Comparison of ENCODE assay signal across 8 mouse cellular contexts in the genomic region with DNA sequence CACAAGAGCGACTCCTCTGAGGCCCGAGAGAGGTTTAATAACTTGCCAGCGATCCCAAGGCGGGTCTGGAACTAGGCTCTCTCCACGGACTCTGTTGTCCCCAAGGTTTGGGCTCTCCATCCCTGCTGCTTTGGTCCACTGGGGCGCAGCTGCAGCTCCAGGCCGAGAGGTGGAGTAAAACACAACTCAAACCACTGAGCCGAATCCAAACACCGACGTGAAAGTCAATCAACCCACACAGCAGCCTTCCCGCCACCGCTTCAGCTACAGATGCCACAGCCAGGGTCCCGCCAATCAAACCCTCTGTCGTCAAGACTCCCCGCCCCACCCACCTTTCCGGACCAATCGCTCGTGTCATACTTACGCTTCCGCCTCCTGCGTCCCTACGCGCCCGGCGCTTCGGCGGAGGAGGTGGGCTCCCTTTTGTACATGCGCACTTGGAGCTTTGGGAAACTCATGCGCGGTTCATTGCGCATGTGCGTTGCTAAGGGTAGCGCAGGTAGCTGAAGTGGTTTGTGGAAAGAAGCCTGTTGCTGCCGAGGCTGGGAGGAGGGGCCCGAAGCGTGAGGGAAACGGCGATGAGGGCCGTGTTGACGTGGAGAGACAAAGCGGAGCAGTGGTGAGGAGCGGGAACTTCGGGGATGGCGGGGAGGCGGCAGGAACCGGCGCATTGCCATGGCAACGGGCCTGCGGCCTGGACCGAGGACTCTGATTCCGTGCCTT. TPM values are rescaled to one million over a fixed set of nuclear protein-coding genes. Genes with fewer than 3 reads are reported as not detected.
DNase-seq lines count a peak whose midpoint lies in the region; ATAC-seq and TF ChIP-seq lines count a peak whose summit lies in the region.

Gene Mbd4 (minus strand): TSS at position 281 of the 723 bp plus-strand sequence.
Gene Ift122 (plus strand): TSS at position 380 of the 723 bp plus-strand sequence.

- no peak for TF ChIP-seq EP300 in liver, embryonic 14.5 days (IDR thresholded peaks at IDR 0.05; ENCODE audit: low read depth)
- TF ChIP-seq EP300 in stomach, postnatal 0 days (optimal IDR thresholded peaks at IDR 0.05), result no peak

- H3K36me3 ChIP-seq in forebrain, embryonic 10.5 days (replicated peaks), result peaks cover 23% of the 10 kb centered on the region
- peaks cover 4% of the 10 kb centered on the region; the same call in 1 of the 2 replicates for H3K36me3 ChIP-seq in heart, embryonic 15.5 days
- peaks cover 16% of the 10 kb centered on the region for H3K36me3 ChIP-seq in liver, embryonic 14.5 days (replicated peaks; ENCODE audit: control insufficient read depth, insufficient read depth, low read depth)
- peaks cover 3% of the 10 kb centered on the region for H3K36me3 ChIP-seq in neural tube, embryonic 11.5 days (ENCODE audit: control insufficient read depth, insufficient read depth, low read length)
- no peaks in the 10 kb centered on the region for H3K36me3 ChIP-seq in stomach, postnatal 0 days (ENCODE audit: control insufficient read depth, insufficient read depth, low read length)

- peak within 1 kb of the TSS; percentile 73 for H3K4me3 ChIP-seq in forebrain, embryonic 10.5 days
- H3K4me3 ChIP-seq in heart, embryonic 15.5 days, result peak within 1 kb of the TSS; percentile 58
- peak within 1 kb of the TSS; percentile 70 to 79 for H3K4me3 ChIP-seq in liver, embryonic 14.5 days (ENCODE audit: insufficient read depth in 1 of 2, low read depth in 2 of 2, low read length in 2 of 2)
- H3K4me3 ChIP-seq in neural tube, embryonic 11.5 days (ENCODE audit: low read depth, low read length), result peak within 1 kb of the TSS; percentile 55
- H3K4me3 ChIP-seq in stomach, postnatal 0 days (ENCODE audit: low read depth, low read length), result peak within 1 kb of the TSS; percentile 57

- H3K4me1 ChIP-seq in forebrain, embryonic 10.5 days, result peaks cover 27% of the 10 kb centered on the region
- H3K4me1 ChIP-seq in heart, embryonic 15.5 days (replicated peaks), result peaks cover 36% of the 10 kb centered on the region
- H3K4me1 ChIP-seq in liver, embryonic 14.5 days (replicated peaks; ENCODE audit: control insufficient read depth in 2 of 2, insufficient read depth in 2 of 2, low read length in 1 of 2), result peaks cover 7% of the 10 kb centered on the region in 2 experiments
- peaks cover 3% of the 10 kb centered on the region; the same call in 1 of the 2 replicates for H3K4me1 ChIP-seq in neural tube, embryonic 11.5 days (ENCODE audit: control insufficient read depth, insufficient read depth, low read length)
- H3K4me1 ChIP-seq in stomach, postnatal 0 days (replicated peaks; ENCODE audit: control insufficient read depth, insufficient read depth), result no peaks in the 10 kb centered on the region

- H3K27ac ChIP-seq in forebrain, embryonic 10.5 days, result peak within 1 kb of the TSS; percentile 91
- H3K27ac ChIP-seq in heart, embryonic 15.5 days, result peak within 1 kb of the TSS; percentile 83
- peak within 1 kb of the TSS; percentile 91 for H3K27ac ChIP-seq in liver, embryonic 14.5 days
- H3K27ac ChIP-seq in neural tube, embryonic 11.5 days (ENCODE audit: low read depth, low read length), result peak within 1 kb of the TSS; percentile 85
- peak within 1 kb of the TSS; percentile 86 for H3K27ac ChIP-seq in stomach, postnatal 0 days (replicated peaks)

- no peaks in the 10 kb centered on the region for H3K27me3 ChIP-seq in forebrain, embryonic 10.5 days (ENCODE audit: poor library complexity, severe bottlenecking)
- H3K27me3 ChIP-seq in heart, embryonic 15.5 days, result no peaks in the 10 kb centered on the region
- no peaks in the 10 kb centered on the region for H3K27me3 ChIP-seq in liver, embryonic 14.5 days (ENCODE audit: control insufficient read depth, insufficient read depth, low read length)
- no peaks in the 10 kb centered on the region for H3K27me3 ChIP-seq in neural tube, embryonic 11.5 days (ENCODE audit: control insufficient read depth, insufficient read depth, low read length)
- H3K27me3 ChIP-seq in stomach, postnatal 0 days (ENCODE audit: control insufficient read depth, insufficient read depth, low read length), result no peaks in the 10 kb centered on the region

- DNase-seq in CD8-positive naive resting alpha-beta T cell, adult 2 months (ENCODE audit: low read depth in 2 of 2, low spot score in 2 of 2), result peak; percentile 97 to 98
- peak; percentile 100 for DNase-seq in c-Kit-positive CD71-negative TER-119-negative erythroid progenitor cells, embryonic 14.5 days (ENCODE audit: low read depth)
- peak; percentile 99 for DNase-seq in forebrain, embryonic 10.5 days (ENCODE audit: extremely low spot score, low spot score)
- peak; percentile 99 to 100 for DNase-seq in kidney, postnatal 25 days
- peak; percentile 98 to 99 (median 99) for DNase-seq in liver, embryonic 14.5 days (ENCODE audit: low read depth in 3 of 3, low spot score in 3 of 3)
- peak; percentile 100 for DNase-seq in neural tube, embryonic 11.5 days (ENCODE audit: low spot score)
- DNase-seq in stomach, postnatal 0 days (ENCODE audit: low spot score), result peak; percentile 99

- TF ChIP-seq CTCF in liver, embryonic 14.5 days (IDR thresholded peaks at IDR 0.05; ENCODE audit: low read depth), result peak; percentile 56
- TF ChIP-seq CTCF in stomach, postnatal 0 days (IDR thresholded peaks at IDR 0.05; ENCODE audit: low read depth), result peak; percentile 74

- WGBS in forebrain, embryonic 10.5 days, result under 1% methylated on average over 51 of the region's 51 CpGs
- under 1% methylated on average over 51 of the region's 51 CpGs for WGBS in heart, embryonic 15.5 days
- under 1% methylated on average over 51 of the region's 51 CpGs for WGBS in liver, embryonic 14.5 days (ENCODE audit: insufficient replicate concordance)
- WGBS in neural tube, embryonic 11.5 days, result under 1% methylated on average over 50 of the region's 51 CpGs
- WGBS in stomach, postnatal 0 days, result under 1% methylated on average over 51 of the region's 51 CpGs

- H3K9me3 ChIP-seq in forebrain, embryonic 10.5 days, result no peaks in the 10 kb centered on the region
- no peaks in the 10 kb centered on the region for H3K9me3 ChIP-seq in heart, embryonic 15.5 days (replicated peaks)
- H3K9me3 ChIP-seq in liver, embryonic 14.5 days (ENCODE audit: control insufficient read depth, low read length), result no peaks in the 10 kb centered on the region
- no peaks in the 10 kb centered on the region for H3K9me3 ChIP-seq in neural tube, embryonic 11.5 days (ENCODE audit: control insufficient read depth, low read length)
- H3K9me3 ChIP-seq in stomach, postnatal 0 days (ENCODE audit: control insufficient read depth, low read length), result no peaks in the 10 kb centered on the region

- peak within 1 kb of the TSS; percentile 81 for H3K4me2 ChIP-seq in heart, embryonic 15.5 days
- peak within 1 kb of the TSS; percentile 88 for H3K4me2 ChIP-seq in liver, embryonic 14.5 days (ENCODE audit: low read depth)
- peak within 1 kb of the TSS; percentile 69 for H3K4me2 ChIP-seq in neural tube, embryonic 11.5 days (ENCODE audit: low read depth)
- peak within 1 kb of the TSS; percentile 60 for H3K4me2 ChIP-seq in stomach, postnatal 0 days (replicated peaks; ENCODE audit: low read depth)

- ATAC-seq in heart, embryonic 15.5 days (replicated peaks; ENCODE audit: insufficient number of reproducible peaks, insufficient read depth, low FRiP score, low read depth), result peak; percentile 95
- peak; percentile 99 for ATAC-seq in liver, embryonic 14.5 days (ENCODE audit: insufficient read depth)
- ATAC-seq in neural tube, embryonic 11.5 days (ENCODE audit: insufficient read depth, low FRiP score, low TSS enrichment), result peak; percentile 97
- ATAC-seq in stomach, postnatal 0 days (ENCODE audit: low FRiP score, low TSS enrichment), result peak; percentile 98

- peak within 1 kb of the TSS; percentile 53 for H3K9ac ChIP-seq in heart, embryonic 15.5 days
- H3K9ac ChIP-seq in liver, embryonic 14.5 days (replicated peaks), result peak within 1 kb of the TSS; percentile 65
- peak within 1 kb of the TSS; percentile 69 for H3K9ac ChIP-seq in neural tube, embryonic 11.5 days (ENCODE audit: low read length)
- peak within 1 kb of the TSS; percentile 61 for H3K9ac ChIP-seq in stomach, postnatal 0 days (ENCODE audit: low read length)

RNA-seq across cellular contexts. Expression of gene Mbd4, which starts in this region (rescaled TPM):
- 36.2 and 39.2 TPM in 2 replicates for polyA plus RNA-seq in forebrain, embryonic 10.5 days (2016; fragmentation: Nextera tagmentation; extraction: Ambion mirVana)
- polyA plus RNA-seq in heart, embryonic 15.5 days (2015; fragmentation: Nextera tagmentation; extraction: Ambion mirVana), result 9.2 and 11.3 TPM in 2 replicates
- polyA plus RNA-seq in liver, embryonic 14.5 days (2012; rRNA removed), result 3.8 and 6.4 TPM in 2 replicates
- polyA plus RNA-seq in liver, embryonic 14.5 days (2014; fragmentation: Nextera tagmentation; extraction: Ambion mirVana), result 5.8 and 9.3 TPM in 2 replicates
- polyA plus RNA-seq in neural tube, embryonic 11.5 days (2014; fragmentation: Nextera tagmentation; extraction: Ambion mirVana), result 19.7 and 20.8 TPM in 2 replicates
- 4.1 and 4.8 TPM in 2 replicates for polyA plus RNA-seq in stomach, postnatal 0 days (2015; fragmentation: Nextera tagmentation; extraction: Ambion mirVana)

RNA-seq across cellular contexts. Expression of gene Ift122, which starts in this region (rescaled TPM):
- polyA plus RNA-seq in forebrain, embryonic 10.5 days (2016; fragmentation: Nextera tagmentation; extraction: Ambion mirVana), result 31.0 TPM in 2 replicates
- 18.4 and 24.2 TPM in 2 replicates for polyA plus RNA-seq in heart, embryonic 15.5 days (2015; fragmentation: Nextera tagmentation; extraction: Ambion mirVana)
- 1.6 and 1.7 TPM in 2 replicates for polyA plus RNA-seq in liver, embryonic 14.5 days (2012; rRNA removed)
- polyA plus RNA-seq in liver, embryonic 14.5 days (2014; fragmentation: Nextera tagmentation; extraction: Ambion mirVana), result 1.9 TPM in 2 replicates
- polyA plus RNA-seq in neural tube, embryonic 11.5 days (2014; fragmentation: Nextera tagmentation; extraction: Ambion mirVana), result 24.4 and 31.6 TPM in 2 replicates
- polyA plus RNA-seq in stomach, postnatal 0 days (2015; fragmentation: Nextera tagmentation; extraction: Ambion mirVana), result 4.9 and 5.3 TPM in 2 replicates

Comparison
In these comparisons a context has a peak if more than half of its experiments do, and no peak if none do; other contexts are left out.
1. Peak in every context shown above with its lines: DNase-seq, ATAC-seq, H3K4me3 ChIP-seq and H3K27ac ChIP-seq.